In the genomic region with DNA sequence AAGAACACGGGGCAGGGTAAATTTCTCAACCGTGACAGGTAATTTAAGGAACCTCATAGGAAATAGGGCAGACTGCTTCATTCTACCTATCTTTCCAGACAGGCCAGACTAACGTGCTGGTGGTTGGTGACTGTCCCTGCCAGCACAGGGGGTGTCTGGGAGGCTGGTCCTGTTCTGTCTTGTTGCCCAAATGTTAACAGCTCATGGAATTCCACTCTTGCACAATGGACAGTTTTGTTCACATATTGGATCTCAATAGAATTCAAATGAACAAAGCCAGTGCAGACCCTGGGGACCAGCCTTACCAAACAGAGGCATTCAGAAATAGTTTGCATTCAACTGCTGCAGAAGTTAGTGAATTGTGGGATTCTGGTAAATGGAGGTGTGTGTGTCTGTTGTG, we compare ENCODE assay signal across 34 mouse cellular contexts. TPM values are rescaled to one million over a fixed set of nuclear protein-coding genes. Genes with fewer than 3 reads are reported as not detected.
A peak's percentile ranks its signal among the peaks of the same experiment; 100 is the strongest.
DNase-seq lines count a peak whose midpoint lies in the region; ATAC-seq and TF ChIP-seq lines count a peak whose summit lies in the region.
"Had no signal": no experiment of that assay in that cellular context is flagged by ENCODE, and none has a peak within 500 bp of the region (broad histone marks: within the 10 kb centered on the region; RNA-seq: fewer than 3 reads in every experiment).

No protein-coding gene starts in this region.

- H3K9me3 ChIP-seq in embryonic facial prominence, embryonic 14.5 days (ENCODE audit: control insufficient read depth, low read length), result no peaks in the 10 kb centered on the region
- H3K9me3 ChIP-seq in embryonic facial prominence, embryonic 10.5 days, result no peaks in the 10 kb centered on the region
- H3K9me3 ChIP-seq in midbrain, embryonic 11.5 days (ENCODE audit: control insufficient read depth, low read length), result no peaks in the 10 kb centered on the region
- no peaks in the 10 kb centered on the region for H3K9me3 ChIP-seq in midbrain, embryonic 13.5 days
- no peaks in the 10 kb centered on the region for H3K9me3 ChIP-seq in hindbrain, postnatal 0 days (ENCODE audit: low read length)
- H3K9me3 ChIP-seq: embryonic facial prominence, embryonic 15.5 days; heart, embryonic 12.5 days; heart, embryonic 15.5 days; hindbrain, embryonic 10.5 days; hindbrain, embryonic 13.5 days had no signal

- no peaks in the 10 kb centered on the region for H3K36me3 ChIP-seq in embryonic facial prominence, embryonic 14.5 days (ENCODE audit: control insufficient read depth, insufficient read depth, low read length)
- H3K36me3 ChIP-seq in embryonic facial prominence, embryonic 10.5 days (replicated peaks), result no peaks in the 10 kb centered on the region
- H3K36me3 ChIP-seq in midbrain, embryonic 11.5 days (ENCODE audit: control insufficient read depth, insufficient read depth, low read length), result no peaks in the 10 kb centered on the region
- H3K36me3 ChIP-seq in midbrain, embryonic 13.5 days, result no peaks in the 10 kb centered on the region
- no peaks in the 10 kb centered on the region for H3K36me3 ChIP-seq in hindbrain, postnatal 0 days (ENCODE audit: insufficient read depth, low read length)
- H3K36me3 ChIP-seq: embryonic facial prominence, embryonic 15.5 days; heart, embryonic 12.5 days; heart, embryonic 15.5 days; hindbrain, embryonic 10.5 days; hindbrain, embryonic 13.5 days had no signal

- 49% methylated on average over 3 of the region's 3 CpGs for WGBS in embryonic facial prominence, embryonic 14.5 days
- WGBS in embryonic facial prominence, embryonic 10.5 days, result 68% methylated on average over 3 of the region's 3 CpGs
- WGBS in midbrain, embryonic 11.5 days, result 65% methylated on average over 3 of the region's 3 CpGs
- WGBS in midbrain, embryonic 13.5 days, result 53% methylated on average over 3 of the region's 3 CpGs
- 40% methylated on average over 3 of the region's 3 CpGs for WGBS in hindbrain, postnatal 0 days

- TF ChIP-seq CTCF in hindbrain, postnatal 0 days (IDR thresholded peaks at IDR 0.05; ENCODE audit: low read depth), result no peak

- H3K4me1 ChIP-seq in embryonic facial prominence, embryonic 14.5 days (ENCODE audit: control insufficient read depth, insufficient read depth, low read length), result no peaks in the 10 kb centered on the region
- peaks cover 8% of the 10 kb centered on the region; the same call in 1 of the 2 replicates for H3K4me1 ChIP-seq in embryonic facial prominence, embryonic 10.5 days
- no peaks in the 10 kb centered on the region for H3K4me1 ChIP-seq in midbrain, embryonic 11.5 days (ENCODE audit: control insufficient read depth, insufficient read depth, low read length)
- H3K4me1 ChIP-seq in midbrain, embryonic 13.5 days (replicated peaks), result peaks cover 4% of the 10 kb centered on the region; the same call in 1 of the 2 replicates
- H3K4me1 ChIP-seq in hindbrain, postnatal 0 days (ENCODE audit: insufficient read depth, low read length), result no peaks in the 10 kb centered on the region

- H3K27me3 ChIP-seq in embryonic facial prominence, embryonic 14.5 days (replicated peaks; ENCODE audit: control insufficient read depth, insufficient read depth, low read length), result no peaks in the 10 kb centered on the region
- H3K27me3 ChIP-seq in embryonic facial prominence, embryonic 10.5 days (replicated peaks; ENCODE audit: low read depth, poor library complexity, severe bottlenecking), result no peaks in the 10 kb centered on the region
- no peaks in the 10 kb centered on the region for H3K27me3 ChIP-seq in midbrain, embryonic 11.5 days (ENCODE audit: control insufficient read depth, insufficient read depth, low read length)
- no peaks in the 10 kb centered on the region for H3K27me3 ChIP-seq in midbrain, embryonic 13.5 days
- H3K27me3 ChIP-seq in hindbrain, postnatal 0 days (ENCODE audit: insufficient read depth, low read length), result no peaks in the 10 kb centered on the region
- H3K27me3 ChIP-seq: embryonic facial prominence, embryonic 15.5 days; heart, embryonic 12.5 days; heart, embryonic 15.5 days; hindbrain, embryonic 13.5 days; Patski had no signal

- DNase-seq in embryonic facial prominence, embryonic 14.5 days (ENCODE audit: low spot score), result peak; percentile 25
- no peak for DNase-seq in embryonic facial prominence, embryonic 10.5 days (ENCODE audit: low spot score)
- DNase-seq in midbrain, embryonic 11.5 days (ENCODE audit: low spot score, missing footprints), result peak; percentile 73
- peak; percentile 87 for DNase-seq in Muller cell, postnatal 12 days (ENCODE audit: inconsistent ontology term)
- no peak for DNase-seq in hindbrain, postnatal 0 days (ENCODE audit: low spot score)
- DNase-seq: adrenal gland, postnatal 10 days; cerebellum, adult 11-12 months; cerebellum, adult 8-10 months; cerebellum, postnatal 10 days; cerebellum, postnatal 36 days; embryo, embryonic 11 days; forebrain, postnatal 0 days; gastrocnemius, adult 2 months; gastrocnemius, postnatal 14 days; heart, postnatal 10 days; heart, postnatal 36 days had no signal

- no peak for ATAC-seq in embryonic facial prominence, embryonic 14.5 days (ENCODE audit: low read depth)
- no peak for ATAC-seq in midbrain, embryonic 11.5 days (ENCODE audit: low FRiP score)
- ATAC-seq in midbrain, embryonic 13.5 days, result no peak
- ATAC-seq in hindbrain, postnatal 0 days, result no peak
- ATAC-seq: forebrain, embryonic 14.5 days; forebrain, postnatal 0 days; hindbrain, embryonic 16.5 days; inflammation-experienced regulatory T-cells, adult 6 months; intestine, embryonic 16.5 days; Patski had no signal

- no peak overlapping the region for H3K4me3 ChIP-seq in embryonic facial prominence, embryonic 14.5 days (ENCODE audit: low read depth, low read length)
- no peak overlapping the region for H3K4me3 ChIP-seq in embryonic facial prominence, embryonic 10.5 days
- H3K4me3 ChIP-seq in midbrain, embryonic 11.5 days (ENCODE audit: low read depth, low read length), result no peak overlapping the region
- no peak overlapping the region for H3K4me3 ChIP-seq in midbrain, embryonic 13.5 days (replicated peaks)
- H3K4me3 ChIP-seq in hindbrain, postnatal 0 days (ENCODE audit: low read length), result no peak overlapping the region
- H3K4me3 ChIP-seq: embryonic facial prominence, embryonic 15.5 days; gastrocnemius, adult 2 months; heart, adult 2 months; heart, embryonic 12.5 days; heart, embryonic 15.5 days; hindbrain, embryonic 10.5 days; hindbrain, embryonic 13.5 days had no signal

- H3K9ac ChIP-seq in embryonic facial prominence, embryonic 14.5 days (ENCODE audit: low read depth, low read length), result no peak overlapping the region
- H3K9ac ChIP-seq in midbrain, embryonic 11.5 days (ENCODE audit: low read length), result no peak overlapping the region
- no peak overlapping the region for H3K9ac ChIP-seq in midbrain, embryonic 13.5 days (replicated peaks)
- H3K9ac ChIP-seq in hindbrain, postnatal 0 days (replicated peaks; ENCODE audit: low read length), result no peak overlapping the region
- H3K9ac ChIP-seq: embryonic facial prominence, embryonic 15.5 days; forebrain, postnatal 0 days; heart, embryonic 12.5 days; heart, embryonic 15.5 days; hindbrain, embryonic 13.5 days had no signal

- H3K4me2 ChIP-seq in embryonic facial prominence, embryonic 14.5 days (ENCODE audit: low read depth, low read length), result no peak overlapping the region
- H3K4me2 ChIP-seq in midbrain, embryonic 11.5 days, result no peak overlapping the region
- no peak overlapping the region for H3K4me2 ChIP-seq in midbrain, embryonic 13.5 days (replicated peaks)
- H3K4me2 ChIP-seq in hindbrain, postnatal 0 days (ENCODE audit: low read depth, low read length), result no peak overlapping the region
- H3K4me2 ChIP-seq: embryonic facial prominence, embryonic 15.5 days; heart, embryonic 12.5 days; heart, embryonic 15.5 days; hindbrain, embryonic 13.5 days had no signal

- H3K27ac ChIP-seq in embryonic facial prominence, embryonic 14.5 days (replicated peaks; ENCODE audit: low read depth, low read length), result no peak overlapping the region
- no peak overlapping the region for H3K27ac ChIP-seq in embryonic facial prominence, embryonic 10.5 days (replicated peaks)
- H3K27ac ChIP-seq in midbrain, embryonic 11.5 days (ENCODE audit: low read depth, low read length), result no peak overlapping the region
- H3K27ac ChIP-seq in midbrain, embryonic 13.5 days, result no peak overlapping the region
- no peak overlapping the region for H3K27ac ChIP-seq in hindbrain, postnatal 0 days
- H3K27ac ChIP-seq: embryonic facial prominence, embryonic 15.5 days; gastrocnemius, adult 2 months; heart, adult 2 months; heart, embryonic 15.5 days; hindbrain, embryonic 10.5 days; hindbrain, embryonic 13.5 days had no signal

RNA-seq across cellular contexts. Expression of a gene that starts 3.3 kb away (rescaled TPM):
- 0.21 TPM in 1 of 2 replicates, not detected in the other for polyA plus RNA-seq in embryonic facial prominence, embryonic 14.5 days (2014; fragmentation: Nextera tagmentation; extraction: Ambion mirVana)
- polyA plus RNA-seq in embryonic facial prominence, embryonic 10.5 days (2016; fragmentation: Nextera tagmentation; extraction: Ambion mirVana), result not detected in 2 replicates
- polyA plus RNA-seq in midbrain, embryonic 11.5 days (2014; fragmentation: Nextera tagmentation; extraction: Ambion mirVana), result not detected in 2 replicates
- polyA plus RNA-seq in midbrain, embryonic 13.5 days (2015; fragmentation: Nextera tagmentation; extraction: Ambion mirVana), result not detected in 2 replicates
- total RNA-seq in hindbrain, postnatal 0 days (2014; rRNA removed), result not detected in 2 replicates
- 0.23 TPM in 1 of 2 replicates, not detected in the other for polyA plus RNA-seq in hindbrain, postnatal 0 days (2015; fragmentation: Nextera tagmentation; extraction: Ambion mirVana)
- total RNA-seq: adrenal gland, adult 18-20 months; ES-E14; forebrain, postnatal 0 days; gastrocnemius, adult 2 months; gastrocnemius, postnatal 14 days; heart, adult 2 months; heart, postnatal 10 days; heart, postnatal 36 days had no signal
- polyA plus RNA-seq: cortical plate, adult 2 months; embryonic facial prominence, embryonic 11.5 days; embryonic facial prominence, embryonic 15.5 days; forebrain, embryonic 11.5 days; forebrain, embryonic 14.5 days; forebrain, postnatal 0 days; frontal cortex, adult 2 months; heart, adult 2 months; heart, embryonic 15.5 days; hindbrain, embryonic 10.5 days; hindbrain, embryonic 13.5 days; hindbrain, embryonic 16.5 days; inflammation-experienced regulatory T-cells, adult 6 months; Patski had no signal

RNA-seq across cellular contexts. Expression of a gene that starts 22.7 kb away (rescaled TPM):
- 1.6 and 1.7 TPM in 2 replicates for polyA plus RNA-seq in embryonic facial prominence, embryonic 14.5 days (2014; fragmentation: Nextera tagmentation; extraction: Ambion mirVana)
- 1.3 TPM in 2 replicates for polyA plus RNA-seq in embryonic facial prominence, embryonic 10.5 days (2016; fragmentation: Nextera tagmentation; extraction: Ambion mirVana)
- 1.9 and 3.0 TPM in 2 replicates for polyA plus RNA-seq in midbrain, embryonic 11.5 days (2014; fragmentation: Nextera tagmentation; extraction: Ambion mirVana)
- polyA plus RNA-seq in midbrain, embryonic 13.5 days (2015; fragmentation: Nextera tagmentation; extraction: Ambion mirVana), result 2.5 and 2.6 TPM in 2 replicates
- 6.1 and 11.3 TPM in 2 replicates for total RNA-seq in hindbrain, postnatal 0 days (2014; rRNA removed)
- 5.5 and 5.6 TPM in 2 replicates for polyA plus RNA-seq in hindbrain, postnatal 0 days (2015; fragmentation: Nextera tagmentation; extraction: Ambion mirVana)
- total RNA-seq: gastrocnemius, adult 2 months had no signal

Comparison
In these comparisons a context has a peak if more than half of its experiments do, and no peak if none do; other contexts are left out.
1. DNase-seq: peak in embryonic facial prominence, embryonic 14.5 days (single experiment), midbrain, embryonic 11.5 days (single experiment) and Muller cell, postnatal 12 days (single experiment); none in embryonic facial prominence, embryonic 10.5 days (single experiment) and hindbrain, postnatal 0 days (single experiment).